Comparison of ENCODE assay signal across 14 mouse cellular contexts in genomic region chr9:104254408-104255180, GRCm38 (mm10). TPM values are rescaled to one million over a fixed set of nuclear protein-coding genes. Genes with fewer than 3 reads are reported as not detected.
DNase-seq lines count a peak whose midpoint lies in the region; ATAC-seq lines count a peak whose summit lies in the region.
"Had no signal": no experiment of that assay in that cellular context is flagged by ENCODE, and none has a peak within 500 bp of the region (broad histone marks: within the 10 kb centered on the region; RNA-seq: fewer than 3 reads in every experiment).

No protein-coding gene starts in this region.

- peaks cover 8% of the 10 kb centered on the region; the same call in 1 of the 2 replicates for H3K4me1 ChIP-seq in intestine, embryonic 16.5 days (ENCODE audit: control insufficient read depth, insufficient read depth, low read length)
- peaks cover 6% of the 10 kb centered on the region; the same call in 1 of the 2 replicates for H3K4me1 ChIP-seq in kidney, embryonic 16.5 days (ENCODE audit: insufficient read depth, low read length)
- 0 out of 2 replicates have a peak, but pooled peaks cover 6% of the 10 kb centered on the region for H3K4me1 ChIP-seq in midbrain, embryonic 10.5 days

- no peak overlapping the region for H3K27ac ChIP-seq in intestine, embryonic 16.5 days (ENCODE audit: low read length)
- H3K27ac ChIP-seq in kidney, embryonic 16.5 days (ENCODE audit: low read length) = no peak overlapping the region
- H3K27ac ChIP-seq in midbrain, embryonic 10.5 days (replicated peaks) = no peak overlapping the region

- H3K9me3 ChIP-seq in intestine, embryonic 16.5 days (ENCODE audit: control insufficient read depth, low read length) = no peaks in the 10 kb centered on the region
- H3K9me3 ChIP-seq in kidney, embryonic 16.5 days (ENCODE audit: low read length) = no peaks in the 10 kb centered on the region
- H3K9me3 ChIP-seq in midbrain, embryonic 10.5 days (replicated peaks) = no peaks in the 10 kb centered on the region
- H3K9me3 ChIP-seq: megakaryocyte, embryonic 14.5 days had no signal

- H3K9ac ChIP-seq in intestine, embryonic 16.5 days (ENCODE audit: low read depth, low read length) = no peak overlapping the region
- H3K9ac ChIP-seq in kidney, embryonic 16.5 days (replicated peaks; ENCODE audit: low read length) = no peak overlapping the region
- H3K9ac ChIP-seq: forebrain, postnatal 0 days had no signal

- 62% methylated on average over 9 of the region's 9 CpGs for WGBS in intestine, embryonic 16.5 days
- whole genome bisulfite sequencing in kidney, embryonic 16.5 days = 54% methylated on average over 9 of the region's 9 CpGs
- WGBS in midbrain, embryonic 10.5 days = 73% methylated on average over 9 of the region's 9 CpGs

- H3K4me2 ChIP-seq in intestine, embryonic 16.5 days (ENCODE audit: low read depth, low read length) = no peak overlapping the region
- no peak overlapping the region for H3K4me2 ChIP-seq in kidney, embryonic 16.5 days (replicated peaks; ENCODE audit: low read depth, low read length)

- peak; percentile 9 to 39 for DNase-seq in left cerebral cortex, adult 18-20 months (ENCODE audit: low spot score in 2 of 2)
- DNase-seq in left cerebral cortex, adult 8-10 months (ENCODE audit: low spot score in 2 of 2) = no peak
- DNase-seq in gastrocnemius, postnatal 14 days = no peak
- no peak for DNase-seq in midbrain, embryonic 10.5 days (ENCODE audit: low spot score)
- DNase-seq: forebrain, postnatal 0 days; heart, postnatal 36 days; lung, adult 18-20 months had no signal

- H3K4me3 ChIP-seq in intestine, embryonic 16.5 days (ENCODE audit: low read length) = no peak overlapping the region
- H3K4me3 ChIP-seq in kidney, embryonic 16.5 days (ENCODE audit: low read length) = no peak overlapping the region
- no peak overlapping the region for H3K4me3 ChIP-seq in midbrain, embryonic 10.5 days
- H3K4me3 ChIP-seq: erythroblast, embryonic 14.5 days; megakaryocyte, embryonic 14.5 days had no signal

- intact Hi-C loops in gastrocnemius, postnatal 14 days (cut with DNase I; ENCODE audit: low total_unique reads) = no loop called here

- H3K36me3 ChIP-seq in intestine, embryonic 16.5 days (ENCODE audit: control insufficient read depth, insufficient read depth, low read length) = no peaks in the 10 kb centered on the region
- no peaks in the 10 kb centered on the region for H3K36me3 ChIP-seq in kidney, embryonic 16.5 days (ENCODE audit: insufficient read depth, low read length)
- H3K36me3 ChIP-seq in midbrain, embryonic 10.5 days = no peaks in the 10 kb centered on the region

- peak; percentile 34; the same call in 1 of the 2 replicates for ATAC-seq in intestine, embryonic 16.5 days
- peak; percentile 85 for ATAC-seq in kidney, embryonic 16.5 days (ENCODE audit: low FRiP score, low TSS enrichment)
- peak; percentile 66 for ATAC-seq in megakaryocyte progenitor cell, adult 5-6 weeks (replicated peaks; ENCODE audit: poor library complexity)
- ATAC-seq in granulocyte monocyte progenitor cell, adult 5-6 weeks (replicated peaks; ENCODE audit: poor library complexity, severe bottlenecking) = no peak
- ATAC-seq: forebrain, postnatal 0 days; Patski had no signal

- no peaks in the 10 kb centered on the region for H3K27me3 ChIP-seq in intestine, embryonic 16.5 days (replicated peaks; ENCODE audit: control insufficient read depth, insufficient read depth, low read length)
- no peaks in the 10 kb centered on the region for H3K27me3 ChIP-seq in kidney, embryonic 16.5 days (ENCODE audit: insufficient read depth, low read length)
- no peaks in the 10 kb centered on the region for H3K27me3 ChIP-seq in midbrain, embryonic 10.5 days (ENCODE audit: low read depth, poor library complexity, severe bottlenecking)
- H3K27me3 ChIP-seq: megakaryocyte, embryonic 14.5 days; Patski had no signal

RNA-seq across cellular contexts. Expression of gene Dnajc13, which starts 8.1 kb away (rescaled TPM):
- 10 to 100 TPM; 72.3 to 73.1 TPM for total RNA-seq in left cerebral cortex, adult 18-20 months (2021)
- total RNA-seq in left cerebral cortex, adult 8-10 months (2022) = 10 to 100 TPM; 60.9 to 76.9 (median 70.3) TPM
- polyA plus RNA-seq in intestine, embryonic 16.5 days (2015; fragmentation: Nextera tagmentation; extraction: Ambion mirVana) = 21.5 and 24.2 TPM in 2 replicates
- polyA plus RNA-seq in kidney, embryonic 16.5 days (2015; fragmentation: Nextera tagmentation; extraction: Ambion mirVana) = 23.4 and 25.7 TPM in 2 replicates
- 91.6 and 107 TPM in 2 replicates for total RNA-seq in megakaryocyte progenitor cell, adult 5-6 weeks (2015)
- total RNA-seq in megakaryocyte progenitor cell, adult 5-6 weeks (2017) = 52.1 and 55.5 TPM in 2 replicates
- 62.3 and 102 TPM in 2 replicates for total RNA-seq in granulocyte monocyte progenitor cell, adult 5-6 weeks (2014; fragmentation: Nextera tagmentation)
- total RNA-seq in granulocyte monocyte progenitor cell, adult 5-6 weeks (2017) = 48.9 and 53.9 TPM in 2 replicates
- total RNA-seq in gastrocnemius, postnatal 14 days (2021) = 10 to 100 TPM; 19.2 to 24.1 TPM
- polyA plus RNA-seq in midbrain, embryonic 10.5 days (2016; fragmentation: Nextera tagmentation; extraction: Ambion mirVana) = 15.9 and 18.7 TPM in 2 replicates

Comparison
In these comparisons a context has a peak if more than half of its experiments do, and no peak if none do; other contexts are left out.
1. DNase-seq: peak in left cerebral cortex, adult 18-20 months (2 of 2); none in left cerebral cortex, adult 8-10 months (0 of 2), gastrocnemius, postnatal 14 days (single experiment) and midbrain, embryonic 10.5 days (single experiment).